In the genomic region with DNA sequence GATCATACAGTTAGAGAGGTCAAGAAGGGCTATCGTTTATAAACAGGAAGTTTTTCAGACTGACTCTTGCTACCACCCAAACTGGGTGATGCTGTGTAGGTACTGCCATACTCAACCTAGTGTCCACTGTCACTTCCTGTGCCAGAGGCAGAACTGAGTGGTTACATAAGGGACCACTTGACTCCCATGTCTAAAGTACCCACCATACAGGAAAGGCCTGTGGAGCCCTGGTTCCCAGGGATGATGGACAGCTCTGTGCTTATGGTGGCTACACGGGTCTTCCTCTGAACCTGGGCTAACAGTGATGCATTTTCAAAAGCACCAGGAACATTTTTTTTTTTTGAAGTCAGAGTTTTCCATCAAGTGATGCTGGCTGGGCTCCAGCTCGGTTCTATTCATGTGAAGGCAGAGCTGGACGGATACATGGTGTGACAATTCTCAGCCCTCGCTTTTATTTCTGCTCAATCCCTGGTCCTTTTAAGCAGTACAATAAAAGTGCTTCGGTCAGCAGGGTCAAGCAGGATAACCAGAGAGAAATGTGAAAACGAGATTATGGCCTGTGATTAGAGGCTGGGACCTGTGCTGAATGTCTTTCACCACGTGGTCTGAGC, we compare ENCODE assay signal across 20 mouse cellular contexts.
"Had no signal": no experiment of that assay in that cellular context is flagged by ENCODE, and none has a peak within 500 bp of the region (broad histone marks: within the 10 kb centered on the region; RNA-seq: fewer than 3 reads in every experiment).

No protein-coding gene starts in this region.

- DNase-seq: kidney, adult 18-20 months; kidney, adult 9 months; kidney, postnatal 14 days; kidney, postnatal 4 days; left cerebral cortex, postnatal 4 days; liver, postnatal 0 days; lung, embryonic 14.5 days; retina, postnatal 1 day; right cerebral cortex, postnatal 25 days; spleen, adult 18-20 months; thymus, postnatal 25 days had no signal

- H3K27ac ChIP-seq: limb, embryonic 12.5 days; limb, embryonic 15.5 days; liver, embryonic 14.5 days; macrophage; neural tube, embryonic 13.5 days; stomach, embryonic 15.5 days had no signal

- ATAC-seq: liver, postnatal 0 days; lung, postnatal 0 days had no signal

- H3K36me3 ChIP-seq: limb, embryonic 12.5 days; limb, embryonic 15.5 days; neural tube, embryonic 13.5 days; stomach, embryonic 15.5 days had no signal

- H3K9ac ChIP-seq: limb, embryonic 12.5 days; limb, embryonic 15.5 days; liver, embryonic 14.5 days; liver, postnatal 0 days; lung, embryonic 14.5 days; neural tube, embryonic 13.5 days; stomach, embryonic 15.5 days had no signal

- H3K27me3 ChIP-seq: limb, embryonic 12.5 days; limb, embryonic 15.5 days; neural tube, embryonic 13.5 days; stomach, embryonic 15.5 days had no signal

- H3K4me3 ChIP-seq: limb, embryonic 12.5 days; limb, embryonic 15.5 days; myocyte; neural tube, embryonic 13.5 days; stomach, embryonic 15.5 days had no signal

- H3K4me1 ChIP-seq: limb, embryonic 12.5 days; limb, embryonic 15.5 days; neural tube, embryonic 13.5 days; stomach, embryonic 15.5 days had no signal

- H3K9me3 ChIP-seq: limb, embryonic 12.5 days; limb, embryonic 15.5 days; neural tube, embryonic 13.5 days; stomach, embryonic 15.5 days had no signal

- H3K4me2 ChIP-seq: limb, embryonic 12.5 days; limb, embryonic 15.5 days; liver, embryonic 11.5 days; lung, embryonic 14.5 days; neural tube, embryonic 13.5 days; stomach, embryonic 15.5 days had no signal
